Mouse (Mus musculus) retina, embryonic 14.5 days (tissue): ENCODE results near the gene Usf2.

Source experiments
- DNase-seq: peaks from one replicate; pipeline ENCODE4 v3.0.0-alpha.2; 2015; ENCODE audit warnings: low spot score

The Usf2 gene

GRCm38 (mm10) chr7:30956756-30957366 is at the start of gene Usf2:
TSS of gene Usf2 (minus strand) at chr7:30956803.
- peak; percentile 74 for DNase-seq

GRCm38 (mm10) chr7:31002650-31003049 is 46.0 kb upstream of the Usf2 start:
- no peak for DNase-seq

- no peak for DNase-seq
Measured at GRCm38 (mm10) chr7:31000505-31001020, 44.0 kb upstream of the Usf2 start.

- no peak for DNase-seq
Measured at GRCm38 (mm10) chr7:30996491-30996890, 39.9 kb upstream of the Usf2 start.

GRCm38 (mm10) chr7:30993986-30994385 is 37.4 kb upstream of the Usf2 start:
- no peak for DNase-seq

- no peak for DNase-seq
Measured at GRCm38 (mm10) chr7:30992148-30992547, 35.5 kb upstream of the Usf2 start.

GRCm38 (mm10) chr7:30988519-30989162 is 32.0 kb upstream of the Usf2 start:
- no peak for DNase-seq

- no peak for DNase-seq
Measured at GRCm38 (mm10) chr7:30985357-30985756, 28.8 kb upstream of the Usf2 start.

- no peak for DNase-seq
Measured at GRCm38 (mm10) chr7:30981703-30982102, 25.1 kb upstream of the Usf2 start.

GRCm38 (mm10) chr7:30973501-30974289 is 17.1 kb upstream of the Usf2 start, which contains the start of gene Fam187b:
TSS of gene Fam187b (plus strand) at chr7:30973790.
- peak; percentile 93 for DNase-seq

GRCm38 (mm10) chr7:30973251-30973500 is 16.6 kb upstream of the Usf2 start, which contains the start of gene Lsr:
TSS of gene Lsr (minus strand) at chr7:30973464.
- peak; percentile 17 for DNase-seq

- DNase-seq = no peak
Measured at GRCm38 (mm10) chr7:30972426-30973250, 16.0 kb upstream of the Usf2 start.

GRCm38 (mm10) chr7:30971901-30972300 is 15.3 kb upstream of the Usf2 start:
- DNase-seq = no peak

GRCm38 (mm10) chr7:30969174-30969573 is 12.6 kb upstream of the Usf2 start:
- no peak for DNase-seq

- no peak for DNase-seq
Measured at GRCm38 (mm10) chr7:30968611-30969010, 12.0 kb upstream of the Usf2 start.

- DNase-seq = no peak
Measured at GRCm38 (mm10) chr7:30966657-30967056, 10.1 kb upstream of the Usf2 start.

GRCm38 (mm10) chr7:30965677-30966076 is 9.1 kb upstream of the Usf2 start:
- no peak for DNase-seq

GRCm38 (mm10) chr7:30964366-30964765 is 7.8 kb upstream of the Usf2 start:
- no peak for DNase-seq

- DNase-seq = no peak
Measured at GRCm38 (mm10) chr7:30962862-30963261, 6.3 kb upstream of the Usf2 start.

GRCm38 (mm10) chr7:30959786-30960349 is 3.3 kb upstream of the Usf2 start:
- DNase-seq = no peak

- no peak for DNase-seq
Measured at GRCm38 (mm10) chr7:30958866-30959487, 2.4 kb upstream of the Usf2 start.
